Mouse (Mus musculus) liver, embryonic 14.5 days (tissue): ENCODE results near the gene Kctd20. TPM values are rescaled to one million over a fixed set of nuclear protein-coding genes. Genes with fewer than 3 reads are reported as not detected.

ENCODE experiments used
- ATAC-seq: fragments of 200-750 bp; cut with Nextera tagmentation; 2 replicates; pipeline ENCODE4 v1.8.0; 2017; ENCODE audit warnings: moderate number of reproducible peaks, mild to moderate bottlenecking, moderate library complexity; ENCODE audit not compliant: insufficient read depth
- DNase-seq, 3 experiments: peaks; one replicate each; pipeline ENCODE4 v3.0.0-alpha.2; 2012 to 2013; ENCODE audit warnings: low read depth in 3 of 3, low spot score in 3 of 3
- H3K27ac ChIP-seq: fragments of 300-500 bp; sonication (generic); 2 replicates; pipeline ENCODE4 v1.5.1; 2014; ENCODE audit warnings: moderate library complexity, mild to moderate bottlenecking, control low read depth, inconsistent platforms
- H3K27me3 ChIP-seq: fragments of 300-500 bp; sonication (generic); 2 replicates; pipeline ENCODE4 v1.6.1; 2014; ENCODE audit warnings: mild to moderate bottlenecking, low read length, moderate library complexity; ENCODE audit not compliant: control insufficient read depth, insufficient read depth
- H3K36me3 ChIP-seq: fragments of 300-500 bp; sonication (generic); replicated peaks from 2 replicates; pipeline ENCODE4 v1.6.1; 2014; ENCODE audit warnings: low read depth; ENCODE audit not compliant: control insufficient read depth, insufficient read depth
- H3K4me1 ChIP-seq, 2 experiments: fragments of 200-500 bp in 1 of 2; fragments of 300-500 bp in 1 of 2; sonication (generic) in 1 of 2; replicated peaks; 2 replicates each; pipeline ENCODE4 v1.6.1; 2012 to 2014; ENCODE audit warnings: antibody characterized with exemption in 1 of 2, inconsistent platforms in 1 of 2, low read length in 1 of 2; ENCODE audit not compliant: control insufficient read depth in 2 of 2, insufficient read depth in 2 of 2
- H3K4me2 ChIP-seq: fragments of 300-500 bp; sonication (generic); 2 replicates; pipeline ENCODE4 v1.6.1; 2014; ENCODE audit warnings: low read depth, mild to moderate bottlenecking, control low read depth, moderate library complexity
- H3K4me3 ChIP-seq, 2 experiments: fragments of 200-500 bp in 1 of 2; fragments of 300-500 bp in 1 of 2; sonication (generic) in 1 of 2; 2 replicates each; pipeline ENCODE4 v1.5.1; 2012 to 2014; ENCODE audit warnings: low read depth in 2 of 2, low read length in 2 of 2, mild to moderate bottlenecking in 2 of 2, control low read depth in 1 of 2, inconsistent platforms in 1 of 2, moderate library complexity in 1 of 2; ENCODE audit not compliant: insufficient read depth in 1 of 2
- H3K9ac ChIP-seq: fragments of 300-500 bp; sonication (generic); replicated peaks from 2 replicates; pipeline ENCODE4 v1.6.1; 2014; ENCODE audit warnings: mild to moderate bottlenecking, control low read depth, moderate library complexity
- H3K9me3 ChIP-seq: fragments of 300-500 bp; sonication (generic); 2 replicates; pipeline ENCODE4 v1.6.1; 2016; ENCODE audit warnings: low read length, mixed read lengths; ENCODE audit not compliant: control insufficient read depth
- CTCF ChIP-seq: IDR thresholded peaks from 2 replicates; pipeline ENCODE4 v1.5.1; 2016; ENCODE audit warnings: antibody characterized with exemption, low read depth, control low read depth
- EP300 ChIP-seq: IDR thresholded peaks from 2 replicates; pipeline ENCODE4 v1.6.1; 2016; ENCODE audit warnings: antibody characterized with exemption, low read depth
- WGBS: fragments of 180-500 bp; shearing (Covaris S2); extraction: QIAGEN DNeasy Blood & Tissue Kit; methylation state at CpG from one replicate; pipeline ENCODE4 v1.1.7; 2014; ENCODE audit not compliant: insufficient replicate concordance; 5-methylcytosine and 5-hydroxymethylcytosine counted together
- polyA plus RNA-seq, 2 experiments: library from polyadenylated mRNA; depleted of rRNA in 1 of 2; stranded (reverse) in 1 of 2; unstranded in 1 of 2; fragments of >200 nt; fragmentation: Nextera tagmentation in 1 of 2; extraction: Ambion mirVana in 1 of 2; gene quantifications; 2 replicates each; pipeline versions ENCODE4 v1.2.1 to v1.2.3; 2012 to 2014

Gene Kctd20
- polyA plus RNA-seq, 2 experiments, result 30.4 to 55.3 TPM

- Histone ChIP-seq H3K36me3 (no peaks in the 10 kb centered on the region), H3K4me1 (peaks cover 0 to 2% of the 10 kb centered on the region in 2 experiments; a peak in 2 of 4 replicates), H3K9me3 (no peaks in the 10 kb centered on the region), H3K27me3 (no peaks in the 10 kb centered on the region), H3K4me2 (no peak overlapping the region), H3K27ac (no peak overlapping the region), H3K9ac (no peak overlapping the region), H3K4me3 (no peak overlapping the region)
- ATAC-seq (no peak), DNase-seq (no peak)
- no peak for TF ChIP-seq EP300
- peak; percentile 79 for TF ChIP-seq CTCF
- WGBS, result 13% methylated on average over 2 of the region's 2 CpGs
Observed at GRCm38 (mm10) chr17:29015638-29016037, 63.9 kb downstream of the Kctd20 start.

DNA sequence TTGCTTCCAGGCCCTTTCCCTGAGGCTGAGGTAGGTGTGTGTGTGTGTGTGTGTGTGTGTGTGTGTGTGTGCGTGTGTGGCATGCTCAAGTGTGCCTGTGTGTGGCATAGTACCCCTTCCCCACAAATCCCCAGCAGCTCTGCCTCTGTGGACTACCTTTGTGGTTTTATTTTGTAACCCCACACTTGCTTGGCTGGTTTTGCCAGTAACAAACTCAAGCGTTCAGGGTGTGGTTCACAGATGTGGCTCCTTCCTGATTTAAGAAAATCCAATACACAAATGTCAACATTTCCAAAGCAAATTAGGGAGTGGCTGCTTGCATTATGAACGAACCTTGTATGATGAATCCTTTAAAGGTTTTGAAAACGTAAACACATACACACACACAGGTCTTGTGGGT is 65.0 kb downstream of the Kctd20 start:
- no peaks in the 10 kb centered on the region for H3K27me3 ChIP-seq
- 60% methylated on average over 4 of the region's 4 CpGs for WGBS
- no peak overlapping the region for H3K4me2 ChIP-seq
- no peaks in the 10 kb centered on the region for H3K9me3 ChIP-seq
- no peak overlapping the region for H3K4me3 ChIP-seq
- no peak for DNase-seq
- TF ChIP-seq CTCF (no peak), EP300 (no peak)
- H3K36me3 ChIP-seq, result no peaks in the 10 kb centered on the region
- no peak overlapping the region for H3K9ac ChIP-seq
- no peak for ATAC-seq
- H3K27ac ChIP-seq, result no peak overlapping the region
- H3K4me1 ChIP-seq, result peaks cover 0 to 2% of the 10 kb centered on the region in 2 experiments; a peak in 2 of 4 replicates

DNA sequence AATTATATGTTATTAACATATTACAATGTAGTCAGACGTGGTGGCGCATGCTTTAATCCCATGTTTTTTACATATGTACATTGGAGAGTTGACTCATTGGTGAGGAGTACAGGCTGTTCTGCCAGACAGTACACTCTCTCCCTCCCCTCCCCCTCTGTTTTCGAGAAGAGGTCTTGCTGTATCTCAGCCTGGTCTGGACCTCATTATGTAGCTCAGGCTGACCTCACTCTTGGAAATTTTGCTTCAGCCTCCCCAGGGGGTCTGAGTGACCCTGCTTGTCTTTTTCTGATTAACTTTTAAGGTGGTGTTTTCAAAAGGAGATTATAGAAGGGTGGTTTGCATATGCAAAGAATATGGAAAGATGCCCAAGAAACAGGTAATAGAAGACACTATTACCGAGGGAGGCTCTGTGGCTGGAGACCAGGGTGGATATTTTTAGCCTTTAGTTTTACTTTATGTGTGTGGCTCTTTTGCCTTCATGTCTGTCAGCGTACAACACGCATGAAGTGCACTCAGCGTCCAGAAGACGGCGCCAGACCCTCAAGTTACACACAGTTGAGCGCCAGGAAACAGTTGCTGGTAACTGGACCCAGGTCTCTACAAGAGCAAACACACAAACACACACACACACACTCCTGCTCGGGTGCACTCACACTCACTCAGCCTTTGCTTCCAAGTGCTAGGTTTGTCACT is 66.7 kb downstream of the Kctd20 start:
- Histone ChIP-seq H3K27me3 (no peaks in the 10 kb centered on the region), H3K36me3 (no peaks in the 10 kb centered on the region), H3K4me3 (no peak overlapping the region), H3K9ac (no peak overlapping the region), H3K4me2 (no peak overlapping the region), H3K27ac (no peak overlapping the region), H3K4me1 (peaks cover 2% of the 10 kb centered on the region in 2 experiments; a peak in 2 of 4 replicates), H3K9me3 (no peaks in the 10 kb centered on the region)
- WGBS, result 54% methylated on average over 11 of the region's 11 CpGs
- no peak for TF ChIP-seq EP300
- peak; percentile 81 for TF ChIP-seq CTCF
- ATAC-seq (no peak), DNase-seq (no peak)

Other genes starting within 250 kb of the Kctd20 start
- gene AC170998.1, start 225.9 kb upstream of the Kctd20 start, polyA plus RNA-seq (2012; rRNA removed), result 0.06 and 0.58 TPM in 2 replicates
- 0.40 and 0.74 TPM in 2 replicates for gene AC170998.1, start 225.9 kb upstream of the Kctd20 start, polyA plus RNA-seq (2014; fragmentation: Nextera tagmentation; extraction: Ambion mirVana)
- 1.5 and 1.6 TPM in 2 replicates for gene Mapk13, start 182.7 kb upstream of the Kctd20 start, polyA plus RNA-seq (2012; rRNA removed)
- 1.5 and 1.6 TPM in 2 replicates for gene Mapk13, start 182.7 kb upstream of the Kctd20 start, polyA plus RNA-seq (2014; fragmentation: Nextera tagmentation; extraction: Ambion mirVana)
- 95.9 and 98.3 TPM in 2 replicates for gene Brpf3, start 150.9 kb upstream of the Kctd20 start, polyA plus RNA-seq (2012; rRNA removed)
- gene Brpf3, start 150.9 kb upstream of the Kctd20 start, polyA plus RNA-seq (2014; fragmentation: Nextera tagmentation; extraction: Ambion mirVana), result 48.6 and 66.8 TPM in 2 replicates
- gene Pnpla1, start 93.5 kb upstream of the Kctd20 start, polyA plus RNA-seq (2012; rRNA removed), result 0.01 and 0.02 TPM in 2 replicates
- gene Pnpla1, start 93.5 kb upstream of the Kctd20 start, polyA plus RNA-seq (2014; fragmentation: Nextera tagmentation; extraction: Ambion mirVana), result 0.04 TPM in 1 of 2 replicates, not detected in the other
- gene 4930539E08Rik, start 36.6 kb upstream of the Kctd20 start, polyA plus RNA-seq (2012; rRNA removed), result 0.06 TPM in 2 replicates
- 0.03 and 0.14 TPM in 2 replicates for gene 4930539E08Rik, start 36.6 kb upstream of the Kctd20 start, polyA plus RNA-seq (2014; fragmentation: Nextera tagmentation; extraction: Ambion mirVana)
- gene Pxt1, start 8.1 kb upstream of the Kctd20 start, polyA plus RNA-seq (2012; rRNA removed), result 0.23 and 0.32 TPM in 2 replicates
- gene Pxt1, start 8.1 kb upstream of the Kctd20 start, polyA plus RNA-seq (2014; fragmentation: Nextera tagmentation; extraction: Ambion mirVana), result 0.14 and 0.45 TPM in 2 replicates
- 24.5 and 31.8 TPM in 2 replicates for gene Stk38, start 56.0 kb downstream of the Kctd20 start, polyA plus RNA-seq (2012; rRNA removed)
- gene Stk38, start 56.0 kb downstream of the Kctd20 start, polyA plus RNA-seq (2014; fragmentation: Nextera tagmentation; extraction: Ambion mirVana), result 29.2 and 32.7 TPM in 2 replicates
- 91.1 and 123 TPM in 2 replicates for gene Srsf3, start 80.7 kb downstream of the Kctd20 start, polyA plus RNA-seq (2012; rRNA removed)
- 269 and 272 TPM in 2 replicates for gene Srsf3, start 80.7 kb downstream of the Kctd20 start, polyA plus RNA-seq (2014; fragmentation: Nextera tagmentation; extraction: Ambion mirVana)
- 2.6 and 3.0 TPM in 2 replicates for gene Cdkn1a, start 139.0 kb downstream of the Kctd20 start, polyA plus RNA-seq (2012; rRNA removed)
- gene Cdkn1a, start 139.0 kb downstream of the Kctd20 start, polyA plus RNA-seq (2014; fragmentation: Nextera tagmentation; extraction: Ambion mirVana), result 6.5 and 7.0 TPM in 2 replicates
- 11.5 and 12.8 TPM in 2 replicates for gene Rab44, start 162.2 kb downstream of the Kctd20 start, polyA plus RNA-seq (2012; rRNA removed)
- 3.7 and 4.1 TPM in 2 replicates for gene Rab44, start 162.2 kb downstream of the Kctd20 start, polyA plus RNA-seq (2014; fragmentation: Nextera tagmentation; extraction: Ambion mirVana)